Mouse (Mus musculus) right cerebral cortex, adult 2 months (tissue): Measurements from ENCODE around the gene Wnt3a.
"Not testable (repeated sequence)": the region's sequence is repeated elsewhere in the genome, so short reads cannot be mapped to it uniquely, and the experiment has no call there.

ENCODE experiments used
- DNase-seq, 2 experiments: peaks; one replicate each; pipeline ENCODE4 v3.0.0; 2021 to 2022; ENCODE audit warnings: low spot score in 2 of 2

Wnt3a gene

GRCm38 (mm10) chr11:59307422-59308163 is 17.0 kb upstream of the Wnt3a start:
- peak; percentile 83 for DNase-seq

DNA sequence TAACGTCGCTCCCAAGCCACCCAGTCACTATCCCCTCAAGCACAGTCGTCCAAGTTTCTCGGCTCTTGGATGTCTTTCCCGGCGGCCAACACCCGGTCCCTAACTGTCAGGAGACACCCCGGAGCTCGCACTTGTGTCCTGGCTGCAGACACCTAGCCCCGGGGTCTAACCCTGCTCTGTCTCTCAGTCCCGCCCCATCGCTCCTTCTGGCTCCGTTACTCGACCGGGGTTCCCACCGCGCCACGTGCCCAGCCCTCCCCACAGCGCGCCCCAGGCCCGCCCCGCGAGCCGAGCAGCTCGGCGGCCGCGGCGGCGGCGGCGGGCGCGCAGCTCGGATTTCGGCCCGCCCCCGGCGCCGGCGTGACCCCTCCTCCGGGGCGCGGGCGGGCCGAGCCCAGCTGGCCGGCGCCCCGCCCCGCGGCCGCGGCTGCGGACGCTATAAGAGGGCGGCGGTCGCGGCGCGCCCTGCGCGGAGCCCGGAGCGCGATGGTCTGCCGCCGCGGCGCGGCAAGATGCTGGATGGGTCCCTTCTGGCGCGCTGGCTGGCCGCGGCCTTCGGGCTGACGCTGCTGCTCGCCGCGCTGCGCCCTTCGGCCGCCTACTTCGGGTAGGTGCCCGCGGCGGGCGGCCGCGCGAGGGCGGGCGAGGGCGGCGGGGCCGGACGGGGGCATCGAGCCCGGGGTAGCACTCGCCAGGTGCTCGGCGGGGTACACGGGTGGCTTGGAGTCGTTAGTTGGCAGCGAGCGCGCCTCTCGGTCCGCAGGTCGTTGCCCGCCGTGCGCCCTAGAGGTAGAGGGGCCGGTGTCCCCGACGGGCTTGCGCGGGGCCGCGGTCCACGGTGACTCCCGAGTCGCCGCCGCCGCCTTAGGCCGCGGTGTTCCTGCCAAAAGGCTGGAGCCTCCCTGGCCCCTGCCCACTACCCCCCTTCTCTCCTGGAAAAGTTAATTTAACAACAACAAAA is 16.2 kb upstream of the Wnt3a start, which contains the start of gene Wnt9a:
Gene Wnt9a (plus strand): TSS at position 468 of the 961 bp plus-strand sequence.
- DNase-seq = peak in 1 of 2 experiments; percentile 41

- DNase-seq = peak in 1 of 2 experiments; percentile 60
These were observed 15.3 kb upstream of the Wnt3a start for GRCm38 (mm10) chr11:59305821-59306215.

GRCm38 (mm10) chr11:59305008-59305820 is 14.7 kb upstream of the Wnt3a start:
- DNase-seq = peak; percentile 68 to 75

GRCm38 (mm10) chr11:59302700-59303569 is 12.4 kb upstream of the Wnt3a start:
- peak; percentile 85 to 92 for DNase-seq

GRCm38 (mm10) chr11:59301053-59301452 is 10.5 kb upstream of the Wnt3a start:
- not testable (repeated sequence) for DNase-seq

DNA sequence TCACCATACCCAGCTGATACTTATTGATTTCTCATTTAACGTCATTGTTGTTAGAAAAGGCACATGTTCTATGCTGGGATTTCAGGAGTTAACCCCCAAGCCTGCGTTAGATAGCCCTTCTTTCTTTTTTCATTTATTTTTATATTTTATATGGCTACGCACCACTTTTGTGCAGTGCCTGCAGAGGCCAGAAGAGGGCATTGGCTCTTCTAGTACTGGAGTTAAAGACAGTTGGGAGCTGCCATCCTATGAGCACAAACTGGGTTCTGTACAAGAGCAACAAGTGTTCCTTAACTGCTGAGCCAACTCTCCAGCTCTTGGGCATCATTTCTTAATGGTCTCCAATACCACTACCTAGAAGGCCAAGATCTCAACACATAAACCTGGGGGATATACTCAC is 9.6 kb upstream of the Wnt3a start:
- DNase-seq = no peak

DNA sequence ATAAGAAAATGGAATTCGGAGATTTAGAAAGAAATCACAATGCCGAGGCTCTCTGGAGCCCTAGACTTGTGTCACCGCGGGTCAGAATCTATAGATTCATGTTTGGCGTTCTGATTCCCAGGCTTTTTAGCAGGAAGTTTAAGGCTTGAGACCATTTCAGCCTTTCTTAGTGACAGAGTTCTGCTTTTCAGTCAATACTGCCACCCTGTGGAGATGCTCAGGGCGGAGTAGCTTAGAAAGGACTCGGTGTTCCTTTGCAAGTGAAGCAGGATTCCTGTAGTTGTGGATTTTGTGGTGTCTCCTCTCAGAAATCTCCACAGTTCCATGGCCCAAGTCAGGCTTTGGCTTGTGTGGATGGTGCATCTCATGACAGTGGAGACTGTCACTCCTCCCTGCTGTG is 7.4 kb upstream of the Wnt3a start:
- peak; percentile 81 for DNase-seq

- DNase-seq = no peak
These were observed 3.1 kb upstream of the Wnt3a start for GRCm38 (mm10) chr11:59293616-59294015.

DNA sequence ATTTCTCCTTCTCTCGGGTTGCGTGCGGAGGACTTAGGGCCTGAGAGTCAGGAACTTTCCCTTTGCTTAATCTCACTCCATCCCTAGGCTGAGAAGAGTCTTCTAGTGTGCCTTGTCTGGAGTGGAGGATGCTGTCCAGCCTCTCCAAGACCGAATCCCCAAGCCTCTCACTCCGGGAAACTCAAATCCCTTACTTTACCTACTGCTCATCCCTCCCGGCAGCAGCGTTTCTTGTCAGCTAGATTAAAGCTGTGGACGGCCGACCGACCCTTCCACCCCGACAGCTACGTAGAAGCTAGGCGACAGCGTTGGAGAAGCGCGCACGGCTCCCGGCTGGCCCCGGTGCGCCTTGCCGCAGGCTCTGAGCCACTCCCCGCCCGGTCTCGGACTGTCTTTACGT is 846 bp downstream of the Wnt3a start:
- DNase-seq = peak in 1 of 2 experiments; percentile 11

DNA sequence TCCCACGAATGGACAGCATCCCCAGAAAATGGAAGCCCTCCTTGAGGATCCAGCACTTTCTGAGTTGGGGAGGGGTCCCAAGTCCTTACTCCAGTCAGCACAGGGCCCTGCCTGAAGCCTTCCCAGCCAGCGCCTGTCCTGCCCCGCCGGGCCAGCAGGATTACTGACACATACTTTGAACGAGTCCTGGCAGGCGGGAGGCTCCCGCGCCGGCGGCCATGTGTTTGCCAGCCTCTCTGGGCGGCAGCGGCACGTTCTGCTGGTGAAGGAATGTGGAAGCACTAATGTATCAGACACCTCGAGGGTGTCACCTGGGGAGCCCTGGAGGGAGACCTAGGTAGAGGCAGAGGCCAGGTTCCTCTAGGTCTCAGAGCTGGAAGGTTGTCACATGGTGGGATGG is 6.4 kb downstream of the Wnt3a start:
- DNase-seq = no peak

DNA sequence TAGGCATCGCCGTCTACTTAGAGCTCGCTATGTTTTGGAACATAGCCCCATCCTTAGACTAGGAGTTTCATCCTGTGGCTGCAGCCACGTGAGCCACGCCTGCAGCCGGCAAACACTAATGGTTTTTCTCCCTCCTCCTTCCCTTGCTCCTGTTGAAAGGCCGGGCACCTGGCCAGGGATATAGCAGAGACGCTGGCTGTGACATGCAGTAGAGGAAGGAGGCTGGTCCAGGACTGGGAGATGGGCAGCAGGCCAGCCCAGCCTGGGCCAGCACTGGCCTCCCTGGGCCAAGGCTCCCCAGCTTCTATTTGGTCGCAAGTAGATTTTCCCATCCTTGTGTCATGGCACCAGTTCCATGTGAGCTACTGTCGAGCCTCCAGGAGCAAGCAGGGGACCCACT is 7.6 kb downstream of the Wnt3a start:
- DNase-seq = no peak

- no peak for DNase-seq
These were observed 8.4 kb downstream of the Wnt3a start for GRCm38 (mm10) chr11:59282111-59282510.

DNA sequence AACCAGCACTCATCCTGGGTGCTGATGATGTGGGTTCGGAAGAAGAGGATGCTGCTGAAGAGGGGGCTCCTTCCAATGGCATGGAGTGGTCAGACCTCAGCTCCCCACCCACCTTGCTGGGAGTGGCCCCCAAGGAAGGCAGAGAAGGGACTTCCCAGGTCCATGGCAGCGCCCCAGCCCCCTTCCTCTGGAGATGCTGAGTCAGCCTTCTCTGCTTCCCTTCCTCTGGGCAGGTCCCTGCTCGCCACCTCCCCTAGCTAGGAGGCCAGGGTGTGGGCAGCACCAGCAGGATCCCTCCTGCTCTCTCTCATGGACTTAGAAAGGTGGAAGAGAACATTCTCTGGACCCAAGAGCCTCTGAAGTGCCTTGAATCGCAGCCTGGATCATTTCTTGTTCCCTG is 12.5 kb downstream of the Wnt3a start:
- no peak for DNase-seq

DNA sequence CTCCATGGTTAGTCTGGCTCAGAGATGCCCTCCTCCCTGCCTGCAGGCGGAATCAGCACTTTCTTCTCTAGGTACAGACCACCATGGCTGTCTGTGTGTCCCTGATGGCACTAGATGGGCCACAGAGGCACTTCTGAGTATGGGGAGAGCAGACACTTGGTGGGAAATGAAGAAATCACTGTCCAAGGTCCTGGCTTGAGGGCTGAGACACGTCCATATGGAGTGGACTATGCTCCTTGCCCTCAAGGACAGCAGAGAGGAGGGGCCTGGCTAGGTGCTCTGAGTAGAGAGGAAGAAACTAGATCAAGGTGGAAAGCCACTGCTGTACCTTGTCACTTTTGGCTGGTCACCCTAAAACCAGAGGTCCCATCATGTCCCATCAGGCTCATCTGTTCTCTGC is 13.7 kb downstream of the Wnt3a start:
- no peak for DNase-seq

- no peak for DNase-seq
These were observed 16.4 kb downstream of the Wnt3a start for GRCm38 (mm10) chr11:59274184-59274583.

DNA sequence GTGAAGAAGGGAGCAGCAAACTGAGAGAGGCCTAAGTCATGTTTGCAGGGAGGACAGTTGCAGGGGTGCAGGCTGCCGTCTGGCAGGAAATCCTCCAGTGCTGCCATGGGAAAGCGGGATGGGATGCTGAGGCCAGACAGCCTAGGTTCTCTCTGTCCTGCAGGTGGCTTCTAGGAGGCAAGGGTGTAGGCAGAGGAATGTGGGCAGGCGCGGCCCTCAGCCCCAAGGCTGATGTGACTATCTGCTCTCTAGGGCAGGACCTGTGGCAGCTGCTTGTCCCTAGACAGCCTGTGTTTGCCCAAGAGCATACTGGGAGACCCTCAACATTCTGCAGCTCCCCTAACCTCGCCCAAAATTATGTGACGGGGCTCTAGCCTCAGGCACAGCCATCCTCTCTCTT is 23.8 kb downstream of the Wnt3a start:
- no peak for DNase-seq

- no peak for DNase-seq
These were observed 25.3 kb downstream of the Wnt3a start for GRCm38 (mm10) chr11:59265154-59265813.

GRCm38 (mm10) chr11:59264593-59264992 is 26.0 kb downstream of the Wnt3a start:
- no peak for DNase-seq

- DNase-seq = peak in 1 of 2 experiments; percentile 16
These were observed 26.5 kb downstream of the Wnt3a start for GRCm38 (mm10) chr11:59263870-59264563.
